In the genomic region with DNA sequence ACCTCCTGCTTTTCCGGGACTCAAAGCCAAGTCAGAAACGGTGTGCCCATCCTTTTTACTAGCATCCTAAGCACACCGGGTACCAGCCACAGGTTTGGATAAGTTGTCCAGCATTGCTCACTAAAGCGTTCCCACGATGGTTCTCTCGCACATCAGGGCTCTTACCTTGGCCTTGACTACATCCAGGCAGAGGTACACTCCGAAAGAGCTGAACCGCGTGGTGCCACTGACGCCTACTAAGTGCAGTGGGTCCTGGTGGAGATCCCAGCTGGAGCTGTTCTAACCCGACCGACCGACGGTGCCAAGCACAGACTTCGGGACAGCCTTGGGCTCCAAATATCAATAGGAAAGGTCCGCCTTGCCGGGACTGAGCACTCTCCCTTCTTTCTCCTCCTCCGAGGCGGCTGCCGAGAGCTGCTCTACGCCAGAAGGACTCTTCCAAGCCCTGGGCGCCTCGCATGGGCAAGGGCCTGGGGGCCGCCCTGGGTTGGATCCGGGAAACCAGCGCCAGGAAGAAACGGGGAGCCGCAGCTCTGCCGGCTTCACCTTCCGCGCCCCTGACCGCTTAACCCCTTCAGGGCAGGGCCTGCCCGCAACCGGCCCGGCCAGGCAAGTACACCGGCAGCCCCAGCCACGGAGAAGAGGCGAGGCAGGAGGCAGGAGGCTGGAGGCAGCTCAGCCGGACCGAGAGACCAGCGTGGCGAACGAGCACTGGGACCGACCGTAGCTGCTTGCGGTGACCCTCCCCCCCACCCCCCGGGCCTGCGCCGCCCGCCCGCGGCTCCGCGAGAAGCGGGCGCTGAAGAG, we compare ENCODE assay signal across 7 mouse cellular contexts. TPM values are rescaled to one million over a fixed set of nuclear protein-coding genes. Genes with fewer than 3 reads are reported as not detected.
DNase-seq lines count a peak whose midpoint lies in the region; ATAC-seq lines count a peak whose summit lies in the region.

No protein-coding gene starts in this region.

- peak overlapping the region; percentile 96 for H3K27ac ChIP-seq in hindbrain, embryonic 15.5 days (replicated peaks)
- H3K27ac ChIP-seq in limb, embryonic 11.5 days (replicated peaks; ENCODE audit: low read depth, low read length): peak overlapping the region; percentile 81
- H3K27ac ChIP-seq in midbrain, embryonic 11.5 days (ENCODE audit: low read depth, low read length): peak overlapping the region; percentile 89
- H3K27ac ChIP-seq in stomach, embryonic 14.5 days (ENCODE audit: low read length): peak overlapping the region; percentile 92

- WGBS in hindbrain, embryonic 15.5 days: under 1% methylated on average over 50 of the region's 56 CpGs
- WGBS in limb, embryonic 11.5 days: under 1% methylated on average over 55 of the region's 56 CpGs
- 0% methylated on average over 45 of the region's 56 CpGs for WGBS in midbrain, embryonic 11.5 days
- under 1% methylated on average over 56 of the region's 56 CpGs for WGBS in stomach, embryonic 14.5 days

- no peaks in the 10 kb centered on the region for H3K27me3 ChIP-seq in hindbrain, embryonic 15.5 days
- no peaks in the 10 kb centered on the region for H3K27me3 ChIP-seq in limb, embryonic 11.5 days (ENCODE audit: control insufficient read depth, insufficient read depth, low read length)
- H3K27me3 ChIP-seq in midbrain, embryonic 11.5 days (ENCODE audit: control insufficient read depth, insufficient read depth, low read length): no peaks in the 10 kb centered on the region
- no peaks in the 10 kb centered on the region for H3K27me3 ChIP-seq in stomach, embryonic 14.5 days (ENCODE audit: control insufficient read depth, insufficient read depth, low read length)

- peak overlapping the region; percentile 90 for H3K9ac ChIP-seq in hindbrain, embryonic 15.5 days
- peak overlapping the region; percentile 85 for H3K9ac ChIP-seq in limb, embryonic 11.5 days (ENCODE audit: low read length)
- peak overlapping the region; percentile 92 for H3K9ac ChIP-seq in midbrain, embryonic 11.5 days (ENCODE audit: low read length)
- peak overlapping the region; percentile 79 for H3K9ac ChIP-seq in stomach, embryonic 14.5 days (replicated peaks; ENCODE audit: low read depth, low read length)

- H3K36me3 ChIP-seq in hindbrain, embryonic 15.5 days: no peaks in the 10 kb centered on the region
- no peaks in the 10 kb centered on the region for H3K36me3 ChIP-seq in limb, embryonic 11.5 days (ENCODE audit: control insufficient read depth, insufficient read depth, low read length)
- no peaks in the 10 kb centered on the region for H3K36me3 ChIP-seq in midbrain, embryonic 11.5 days (ENCODE audit: control insufficient read depth, insufficient read depth, low read length)
- no peaks in the 10 kb centered on the region for H3K36me3 ChIP-seq in stomach, embryonic 14.5 days (ENCODE audit: control insufficient read depth, insufficient read depth, low read length)

- ATAC-seq in hindbrain, embryonic 15.5 days (ENCODE audit: low FRiP score, low read depth): peak; percentile 31
- ATAC-seq in limb, embryonic 11.5 days (ENCODE audit: insufficient number of reproducible peaks, low FRiP score, low TSS enrichment, low read depth): peak; percentile 23
- ATAC-seq in midbrain, embryonic 11.5 days (ENCODE audit: low FRiP score): peak; percentile 47
- ATAC-seq in stomach, embryonic 14.5 days (ENCODE audit: insufficient number of reproducible peaks, insufficient read depth, low FRiP score, low read depth): peak; percentile 14; the same call in 1 of the 2 replicates

- H3K4me1 ChIP-seq in hindbrain, embryonic 15.5 days (replicated peaks): peaks cover 46% of the 10 kb centered on the region
- no peaks in the 10 kb centered on the region for H3K4me1 ChIP-seq in limb, embryonic 11.5 days (ENCODE audit: control insufficient read depth, insufficient read depth, low read length)
- peaks cover 11% of the 10 kb centered on the region for H3K4me1 ChIP-seq in midbrain, embryonic 11.5 days (ENCODE audit: control insufficient read depth, insufficient read depth, low read length)
- peaks cover 11% of the 10 kb centered on the region for H3K4me1 ChIP-seq in stomach, embryonic 14.5 days (ENCODE audit: control insufficient read depth, insufficient read depth, low read length)

- peak; percentile 49 to 53 for DNase-seq in adrenal gland, adult 18-20 months (ENCODE audit: low spot score in 2 of 2)
- DNase-seq in cerebellum, adult 9-11 months: peak; percentile 65
- DNase-seq in frontal cortex, postnatal 36 days (ENCODE audit: low spot score in 2 of 2): peak; percentile 35 to 54
- peak; percentile 74 for DNase-seq in limb, embryonic 11.5 days (ENCODE audit: low spot score)
- DNase-seq in midbrain, embryonic 11.5 days (ENCODE audit: low spot score, missing footprints): peak; percentile 94

- H3K4me2 ChIP-seq in hindbrain, embryonic 15.5 days: peak overlapping the region; percentile 84
- H3K4me2 ChIP-seq in limb, embryonic 11.5 days (ENCODE audit: low read depth, severe bottlenecking): peak overlapping the region; percentile 86
- H3K4me2 ChIP-seq in midbrain, embryonic 11.5 days: peak overlapping the region; percentile 85
- H3K4me2 ChIP-seq in stomach, embryonic 14.5 days (replicated peaks; ENCODE audit: low read depth, low read length): peak overlapping the region; percentile 78

- H3K9me3 ChIP-seq in hindbrain, embryonic 15.5 days: no peaks in the 10 kb centered on the region
- H3K9me3 ChIP-seq in limb, embryonic 11.5 days (ENCODE audit: control insufficient read depth, low read length): no peaks in the 10 kb centered on the region
- H3K9me3 ChIP-seq in midbrain, embryonic 11.5 days (ENCODE audit: control insufficient read depth, low read length): no peaks in the 10 kb centered on the region
- H3K9me3 ChIP-seq in stomach, embryonic 14.5 days (ENCODE audit: control insufficient read depth, low read depth, low read length): no peaks in the 10 kb centered on the region

- H3K4me3 ChIP-seq in hindbrain, embryonic 15.5 days: peak overlapping the region; percentile 86
- H3K4me3 ChIP-seq in limb, embryonic 11.5 days (ENCODE audit: low read depth, low read length): peak overlapping the region; percentile 82
- peak overlapping the region; percentile 89 for H3K4me3 ChIP-seq in midbrain, embryonic 11.5 days (ENCODE audit: low read depth, low read length)
- peak overlapping the region; percentile 74 for H3K4me3 ChIP-seq in stomach, embryonic 14.5 days (ENCODE audit: low read depth, low read length)

RNA-seq across cellular contexts. Expression of a gene that starts 0.8 kb away (rescaled TPM):
- 10 to 100 TPM; 19.6 to 25.0 TPM for total RNA-seq in adrenal gland, adult 18-20 months (2021)
- 15.8 and 16.1 TPM in 2 replicates for polyA plus RNA-seq in hindbrain, embryonic 15.5 days (2015; fragmentation: Nextera tagmentation; extraction: Ambion mirVana)
- polyA plus RNA-seq in limb, embryonic 11.5 days (2014; fragmentation: Nextera tagmentation; extraction: Ambion mirVana): 5.7 and 6.6 TPM in 2 replicates
- 8.4 and 10.5 TPM in 2 replicates for polyA plus RNA-seq in midbrain, embryonic 11.5 days (2014; fragmentation: Nextera tagmentation; extraction: Ambion mirVana)
- polyA plus RNA-seq in stomach, embryonic 14.5 days (2014; fragmentation: Nextera tagmentation; extraction: Ambion mirVana): 13.4 and 15.0 TPM in 2 replicates

Comparison
In these comparisons a context has a peak if more than half of its experiments do, and no peak if none do; other contexts are left out.
1. Peak in every context shown above with its lines: DNase-seq, ATAC-seq, H3K4me3 ChIP-seq and H3K27ac ChIP-seq.